Mouse (Mus musculus): ENCODE measurements at regions not wholly inside any gene's neighbourhood (a gene's known extent, or its start where the extent isn't known, plus 50 kb on each side); places are given as distances from the start of the nearest gene placed in this dataset.

DNA sequence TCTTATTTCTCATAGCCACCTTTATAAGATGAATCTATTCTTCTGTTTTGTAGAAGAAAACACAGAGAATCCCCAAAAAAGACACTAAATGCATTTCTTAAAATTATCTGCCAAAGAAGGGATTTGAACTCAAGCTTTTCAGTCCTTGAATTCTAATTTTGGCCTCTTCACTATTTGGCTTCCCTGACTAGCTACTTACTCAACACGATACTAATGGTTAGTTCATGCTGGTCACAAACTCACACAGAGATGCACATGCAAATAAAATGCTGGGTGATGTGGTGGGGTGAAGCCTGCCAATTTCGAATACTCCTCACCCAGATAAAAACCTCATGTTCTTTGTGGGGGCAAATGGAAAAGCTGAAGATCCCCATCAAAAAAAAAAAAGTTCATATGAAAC lies 72.7 kb upstream of the 1700066M21Rik start:
- TF ChIP-seq ZNF384 (IDR thresholded peaks at IDR 0.05; ENCODE audit: low read depth, low read length), result no peak
- no peak for TF ChIP-seq KAT2A (conservative IDR thresholded peaks at IDR 0.05; ENCODE audit: low read depth, low read length)
- TF ChIP-seq CTCF (IDR thresholded peaks at IDR 0.05 in 2 of 3, conservative IDR thresholded peaks at IDR 0.05 in 1 of 3; ENCODE audit: control insufficient read depth in 1 of 3, insufficient read depth in 1 of 3, low read depth in 2 of 3, low read length in 3 of 3, poor library complexity in 1 of 3, severe bottlenecking in 1 of 3), result no peak
- no peak for TF ChIP-seq CHD2 (IDR thresholded peaks at IDR 0.05; ENCODE audit: low read length)
- TF ChIP-seq ZMIZ1 (IDR thresholded peaks at IDR 0.05; ENCODE audit: low read depth, low read length), result no peak
- no peak for TF ChIP-seq SMC3 (IDR thresholded peaks at IDR 0.05; ENCODE audit: low read depth, low read length)
- TF ChIP-seq E2F4 (IDR thresholded peaks at IDR 0.05; ENCODE audit: borderline replicate concordance, low read depth, low read length), result no peak
- no peak for TF ChIP-seq JUND (IDR thresholded peaks at IDR 0.05; ENCODE audit: low read depth, low read length)
- TF ChIP-seq NRF1 (IDR thresholded peaks at IDR 0.05; ENCODE audit: insufficient read depth, low read depth, low read length, poor library complexity, severe bottlenecking), result no peak
- TF ChIP-seq USF1 (IDR thresholded peaks at IDR 0.05; ENCODE audit: low read depth, low read length), result no peak
- no peak for TF ChIP-seq ZKSCAN1 (IDR thresholded peaks at IDR 0.05; ENCODE audit: low read depth, low read length)
